Mouse (Mus musculus): ENCODE measurements at regions not wholly inside any gene's neighbourhood (a gene's known extent, or its start where the extent isn't known, plus 50 kb on each side); places are given as distances from the start of the nearest gene placed in this dataset.
A peak's percentile ranks its signal among the peaks of the same experiment; 100 is the strongest.

- DNase-seq (ENCODE audit: low spot score), result no peak
Measured at GRCm38 (mm10) chr13:99057696-99058095, 73.3 kb upstream of the 1700024P04Rik start.

GRCm38 (mm10) chr13:99057293-99057588 is 72.9 kb upstream of the 1700024P04Rik start:
- no peak for DNase-seq (ENCODE audit: low spot score)

- DNase-seq (ENCODE audit: low spot score), result no peak
Measured at GRCm38 (mm10) chr13:99056432-99057292, 72.3 kb upstream of the 1700024P04Rik start.

- peak; percentile 42 for DNase-seq (ENCODE audit: low spot score)
Measured at GRCm38 (mm10) chr13:99055609-99056321, 71.4 kb upstream of the 1700024P04Rik start.

GRCm38 (mm10) chr13:99052076-99052475 is 67.7 kb upstream of the 1700024P04Rik start:
- no peak for DNase-seq (ENCODE audit: low spot score)

- DNase-seq (ENCODE audit: low spot score), result no peak
Measured at GRCm38 (mm10) chr13:99049699-99050098, 65.3 kb upstream of the 1700024P04Rik start.

GRCm38 (mm10) chr13:99048651-99049100 is 64.3 kb upstream of the 1700024P04Rik start:
- DNase-seq (ENCODE audit: low spot score), result no peak

GRCm38 (mm10) chr13:99047219-99047618 is 62.9 kb upstream of the 1700024P04Rik start:
- no peak for DNase-seq (ENCODE audit: low spot score)

- DNase-seq (ENCODE audit: low spot score), result no peak
Measured at GRCm38 (mm10) chr13:99046737-99047136, 62.4 kb upstream of the 1700024P04Rik start.

GRCm38 (mm10) chr13:99042086-99042485 is 57.7 kb upstream of the 1700024P04Rik start:
- no peak for DNase-seq (ENCODE audit: low spot score)

GRCm38 (mm10) chr13:99041256-99041655 is 56.9 kb upstream of the 1700024P04Rik start:
- no peak for DNase-seq (ENCODE audit: low spot score)

GRCm38 (mm10) chr13:99040846-99041245 is 56.5 kb upstream of the 1700024P04Rik start:
- DNase-seq (ENCODE audit: low spot score), result peak; percentile 62

- DNase-seq (ENCODE audit: low spot score), result no peak
Measured at GRCm38 (mm10) chr13:99040171-99040570, 55.8 kb upstream of the 1700024P04Rik start.

- DNase-seq (ENCODE audit: low spot score), result no peak
Measured at GRCm38 (mm10) chr13:99039063-99039385, 54.7 kb upstream of the 1700024P04Rik start.

- DNase-seq (ENCODE audit: low spot score), result no peak
Measured at GRCm38 (mm10) chr13:99038198-99039062, 54.1 kb upstream of the 1700024P04Rik start.

- DNase-seq (ENCODE audit: low spot score), result no peak
Measured at GRCm38 (mm10) chr13:99037131-99037530, 52.8 kb upstream of the 1700024P04Rik start.

Data from left cerebral cortex, adult 11 months (tissue).